Mouse (Mus musculus) skeletal muscle tissue, postnatal 0 days (tissue): ENCODE data around the gene Nrxn3. TPM values are rescaled to one million over a fixed set of nuclear protein-coding genes. Genes with fewer than 3 reads are reported as not detected.

Source experiments
- microRNA-seq, 2 experiments: library from miRNA; unstranded; fragments of <30 nt; microRNA quantifications; one replicate each; pipeline ENCODE4; 2016
- polyA plus RNA-seq: library from polyadenylated mRNA; unstranded; fragments of >200 nt; fragmentation: Nextera tagmentation; extraction: Ambion mirVana; gene quantifications from 2 replicates; pipeline ENCODE4 v1.2.1, GENCODE M21; 2015

The Nrxn3 gene
- polyA plus RNA-seq: 0.48 and 0.51 TPM in 2 replicates

GRCm38 (mm10) chr12:88722691-88723070 is at the start of gene Nrxn3:
Gene Nrxn3 (plus strand): TSS chr12:88722876.

Small RNAs within 50 kb of the gene (microRNA-seq; reads per million reads assigned to microRNA genes)
- gene Gm23989 (0 reads per million in 2 experiments), gene Gm27313 (0 reads per million in 2 experiments)
